Mouse (Mus musculus) stomach, embryonic 14.5 days (tissue): ENCODE results near the gene Tbx10. TPM values are rescaled to one million over a fixed set of nuclear protein-coding genes. Genes with fewer than 3 reads are reported as not detected.
"Not testable (repeated sequence)": the region's sequence is repeated elsewhere in the genome, so short reads cannot be mapped to it uniquely, and the experiment has no call there.

Experiments used
- ATAC-seq: fragments of 200-750 bp; cut with Nextera tagmentation; 2 replicates; pipeline ENCODE4 v1.8.0; 2017; ENCODE audit warnings: low read depth, moderate TSS enrichment; ENCODE audit not compliant: insufficient number of reproducible peaks, insufficient read depth, low FRiP score
- H3K27ac ChIP-seq: fragments of 300-500 bp; sonication (generic); 2 replicates; pipeline ENCODE4 v1.5.1; 2014; ENCODE audit warnings: mild to moderate bottlenecking, low read length, moderate library complexity, mixed read lengths
- H3K27me3 ChIP-seq: fragments of 300-500 bp; sonication (generic); 2 replicates; pipeline ENCODE4 v1.6.1; 2014; ENCODE audit warnings: low read length, control low read depth, mixed read lengths; ENCODE audit not compliant: control insufficient read depth, insufficient read depth
- H3K36me3 ChIP-seq: fragments of 300-500 bp; sonication (generic); 2 replicates; pipeline ENCODE4 v1.6.1; 2014; ENCODE audit warnings: mild to moderate bottlenecking, control low read depth, low read length, moderate library complexity, mixed read lengths; ENCODE audit not compliant: control insufficient read depth, insufficient read depth
- H3K4me1 ChIP-seq: fragments of 300-500 bp; sonication (generic); 2 replicates; pipeline ENCODE4 v1.6.1; 2014; ENCODE audit warnings: low read length, control low read depth, mixed read lengths; ENCODE audit not compliant: control insufficient read depth, insufficient read depth
- H3K4me2 ChIP-seq: fragments of 300-500 bp; sonication (generic); replicated peaks from 2 replicates; pipeline ENCODE4 v1.6.1; 2014; ENCODE audit warnings: low read depth, low read length, control low read depth
- H3K4me3 ChIP-seq: fragments of 300-500 bp; sonication (generic); 2 replicates; pipeline ENCODE4 v1.5.1; 2014; ENCODE audit warnings: low read depth, low read length, control low read depth
- H3K9ac ChIP-seq: fragments of 300-500 bp; sonication (generic); replicated peaks from 2 replicates; pipeline ENCODE4 v1.6.1; 2014; ENCODE audit warnings: low read depth, mild to moderate bottlenecking, control low read depth, low read length, moderate library complexity, mixed read lengths
- H3K9me3 ChIP-seq: fragments of 300-500 bp; sonication (generic); 2 replicates; pipeline ENCODE4 v1.6.1; 2016; ENCODE audit warnings: low read depth, low read length, control low read depth; ENCODE audit not compliant: control insufficient read depth
- WGBS: fragments of 180-500 bp; shearing (Covaris S2); extraction: QIAGEN DNeasy Blood & Tissue Kit; methylation state at CpG from one replicate; pipeline ENCODE4 v1.1.7; 2014; 5-methylcytosine and 5-hydroxymethylcytosine counted together
- polyA plus RNA-seq: library from polyadenylated mRNA; unstranded; fragments of >200 nt; fragmentation: Nextera tagmentation; extraction: Ambion mirVana; gene quantifications from 2 replicates; pipeline ENCODE4 v1.2.1, GENCODE M21; 2014

Tbx10 gene
- polyA plus RNA-seq, 1 experiment from 2014 or later, result not detected

GRCm38 (mm10) chr19:4033298-4033697 is 40.7 kb downstream of the Tbx10 start:
- no peaks in the 10 kb centered on the region; the same call in 1 of the 2 replicates for H3K36me3 ChIP-seq
- no peak overlapping the region for H3K4me3 ChIP-seq
- peak overlapping the region; percentile 30; the same call in 1 of the 2 replicates for H3K27ac ChIP-seq
- ATAC-seq, result no peak
- no peak overlapping the region for H3K9ac ChIP-seq
- no peaks in the 10 kb centered on the region for H3K9me3 ChIP-seq
- H3K4me1 ChIP-seq, result 0 out of 2 replicates have a peak, but pooled peaks cover 3% of the 10 kb centered on the region
- H3K27me3 ChIP-seq, result no peaks in the 10 kb centered on the region
- H3K4me2 ChIP-seq, result no peak overlapping the region
- WGBS, result 61% methylated on average over 3 of the region's 3 CpGs

DNA sequence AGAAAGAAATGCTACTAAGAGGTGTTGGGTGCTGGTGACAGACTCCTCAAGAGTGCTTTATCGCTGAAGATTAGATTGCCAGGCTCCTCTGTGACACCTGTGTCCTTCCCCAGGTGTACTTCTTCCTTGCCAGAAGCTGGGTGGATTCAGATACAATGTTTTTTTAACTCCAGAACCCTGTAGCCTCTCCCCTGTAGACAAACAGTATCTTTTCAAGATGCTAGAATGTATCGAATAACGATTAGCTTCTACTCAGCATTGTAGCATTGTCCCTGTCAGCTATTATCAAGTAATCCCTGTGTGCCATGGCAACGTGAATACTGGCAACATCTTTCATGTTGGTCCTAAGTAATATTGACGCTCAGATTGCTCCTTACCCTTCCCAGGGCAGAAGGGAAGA is 41.2 kb downstream of the Tbx10 start:
- no peak for ATAC-seq
- no peak overlapping the region for H3K9ac ChIP-seq
- H3K27me3 ChIP-seq, result no peaks in the 10 kb centered on the region
- H3K4me2 ChIP-seq, result no peak overlapping the region
- H3K4me3 ChIP-seq, result no peak overlapping the region
- WGBS, result 61% methylated on average over 5 of the region's 5 CpGs
- no peaks in the 10 kb centered on the region; the same call in 1 of the 2 replicates for H3K36me3 ChIP-seq
- H3K4me1 ChIP-seq, result 0 out of 2 replicates have a peak, but pooled peaks cover 3% of the 10 kb centered on the region
- H3K27ac ChIP-seq, result no peak overlapping the region
- no peaks in the 10 kb centered on the region for H3K9me3 ChIP-seq

GRCm38 (mm10) chr19:4036327-4037045 is 43.9 kb downstream of the Tbx10 start:
- peak overlapping the region; percentile 22; the same call in 1 of the 2 replicates for H3K4me2 ChIP-seq
- no peaks in the 10 kb centered on the region; the same call in 1 of the 2 replicates for H3K36me3 ChIP-seq
- H3K4me3 ChIP-seq, result no peak overlapping the region; the same call in 1 of the 2 replicates
- no peaks in the 10 kb centered on the region for H3K9me3 ChIP-seq
- WGBS, result 72% methylated on average over 12 of the region's 12 CpGs
- no peak; the same call in 1 of the 2 replicates for ATAC-seq
- H3K27ac ChIP-seq, result no peak overlapping the region
- H3K4me1 ChIP-seq, result 0 out of 2 replicates have a peak, but pooled peaks cover 3% of the 10 kb centered on the region
- no peak overlapping the region for H3K9ac ChIP-seq
- no peaks in the 10 kb centered on the region for H3K27me3 ChIP-seq

- H3K27ac ChIP-seq, result peak overlapping the region; percentile 82; the same call in 1 of the 2 replicates
- ATAC-seq, H3K4me1 ChIP-seq, H3K27me3 ChIP-seq, H3K36me3 ChIP-seq, H3K9me3 ChIP-seq: not testable (repeated sequence)
- H3K4me3 ChIP-seq, result peak overlapping the region; percentile 68
- H3K9ac ChIP-seq, result peak overlapping the region; percentile 79
- WGBS, result 22% methylated on average over 7 of the region's 8 CpGs
- peak overlapping the region; percentile 71 for H3K4me2 ChIP-seq
These were observed 44.7 kb downstream of the Tbx10 start for GRCm38 (mm10) chr19:4037154-4037787.

DNA sequence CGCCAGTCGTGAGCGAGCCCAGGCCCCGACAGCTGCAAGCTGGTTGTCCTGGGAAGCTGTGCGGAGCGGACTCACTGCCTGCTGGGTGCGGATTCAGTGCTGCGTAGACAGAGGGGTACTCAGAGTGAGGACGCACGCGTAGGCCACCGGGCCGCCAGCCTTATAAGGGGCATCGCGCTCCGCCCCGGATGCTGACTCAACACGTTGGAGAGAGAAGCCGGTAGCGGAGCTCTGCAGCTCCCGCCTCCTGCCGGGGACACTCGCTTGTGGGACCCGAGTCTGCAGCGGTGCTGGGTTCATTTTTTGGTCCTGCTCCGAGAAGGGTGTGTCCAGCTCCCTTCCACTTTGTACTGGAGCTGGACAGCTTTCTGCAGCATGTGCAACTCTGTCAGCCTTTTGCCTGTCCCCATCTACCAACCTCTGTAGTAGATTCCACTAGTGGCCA is 45.3 kb downstream of the Tbx10 start, which contains the start of gene Gstp1:
Gene Gstp1 (minus strand): TSS at position 198 of the 445 bp plus-strand sequence.
- 0 out of 2 replicates have a peak, but pooled peaks cover 3% of the 10 kb centered on the region for H3K4me1 ChIP-seq
- H3K27me3 ChIP-seq, result no peaks in the 10 kb centered on the region
- under 1% methylated on average over 26 of the region's 26 CpGs for WGBS
- H3K27ac ChIP-seq, result peak within 1 kb of the TSS; percentile 82; the same call in 1 of the 2 replicates
- H3K9ac ChIP-seq, result peak within 1 kb of the TSS; percentile 79
- peak within 1 kb of the TSS; percentile 71 for H3K4me2 ChIP-seq
- no peaks in the 10 kb centered on the region; the same call in 1 of the 2 replicates for H3K36me3 ChIP-seq
- peak; percentile 82 for ATAC-seq
- H3K9me3 ChIP-seq, result no peaks in the 10 kb centered on the region
- H3K4me3 ChIP-seq, result peak within 1 kb of the TSS; percentile 68

- not testable (repeated sequence) for H3K4me2 ChIP-seq, H3K9me3 ChIP-seq, H3K4me3 ChIP-seq, H3K27ac ChIP-seq, H3K27me3 ChIP-seq, ATAC-seq, H3K36me3 ChIP-seq, H3K9ac ChIP-seq, H3K4me1 ChIP-seq
- WGBS, result 82% methylated on average over 5 of the region's 5 CpGs
These were observed 48.4 kb downstream of the Tbx10 start for GRCm38 (mm10) chr19:4040941-4041340.

DNA sequence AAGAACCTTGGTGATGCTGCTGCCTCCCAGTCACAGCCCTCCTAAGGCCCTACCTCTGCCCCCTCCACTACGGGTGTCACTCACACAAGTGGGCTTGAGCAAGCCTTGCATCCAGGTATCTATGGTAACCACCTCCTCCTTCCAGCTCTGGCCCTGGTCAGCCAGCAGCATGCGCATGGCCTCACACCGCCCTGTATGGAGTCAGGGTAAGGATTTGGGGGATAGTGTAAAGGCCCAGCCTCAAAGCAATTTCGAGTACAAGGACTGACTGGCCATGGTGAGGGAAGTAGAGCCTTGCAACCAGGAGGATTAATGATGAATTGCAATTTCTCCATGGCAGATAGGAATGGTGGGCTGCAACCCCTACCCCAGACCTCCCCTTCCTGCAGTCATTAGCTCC is 48.9 kb downstream of the Tbx10 start:
- WGBS, result 84% methylated on average over 3 of the region's 4 CpGs

DNA sequence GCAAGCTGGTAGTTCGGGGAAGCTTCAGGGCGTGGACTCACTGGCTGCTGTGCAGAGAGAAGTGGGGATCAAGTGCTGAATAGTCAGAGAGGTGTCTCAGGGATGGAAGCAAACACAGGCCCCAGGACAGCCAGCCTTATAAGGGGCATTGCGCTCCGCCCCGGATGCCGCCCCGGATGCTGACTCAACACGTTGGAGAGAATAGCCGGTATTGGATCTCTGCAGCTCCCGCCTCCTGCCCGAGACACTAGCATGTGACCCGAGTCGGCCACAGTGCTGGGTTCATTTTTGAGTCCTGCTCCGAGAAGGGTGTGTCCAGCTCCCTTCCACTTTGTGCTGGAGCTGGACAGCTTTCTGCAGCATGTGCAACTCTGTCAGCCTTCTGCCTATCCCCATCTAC is 49.6 kb downstream of the Tbx10 start:
- Histone ChIP-seq H3K36me3 (no peaks in the 10 kb centered on the region), H3K9ac (no peak overlapping the region), H3K27ac (no peak overlapping the region), H3K4me3 (no peak overlapping the region), H3K27me3 (no peaks in the 10 kb centered on the region), H3K4me1 (peaks cover 8% of the 10 kb centered on the region; the same call in 1 of the 2 replicates), H3K9me3 (no peaks in the 10 kb centered on the region), H3K4me2 (no peak overlapping the region)
- WGBS, result 62% methylated on average over 14 of the region's 14 CpGs
- no peak for ATAC-seq

More for the DNA sequence above, 48.9 kb downstream of the Tbx10 start:
- H3K9me3 ChIP-seq, ATAC-seq, H3K4me3 ChIP-seq, H3K4me2 ChIP-seq, H3K36me3 ChIP-seq, H3K27ac ChIP-seq, H3K27me3 ChIP-seq, H3K9ac ChIP-seq, H3K4me1 ChIP-seq: not testable (repeated sequence)
